15 mouse cellular contexts compared by ENCODE assay signal in the genomic region with DNA sequence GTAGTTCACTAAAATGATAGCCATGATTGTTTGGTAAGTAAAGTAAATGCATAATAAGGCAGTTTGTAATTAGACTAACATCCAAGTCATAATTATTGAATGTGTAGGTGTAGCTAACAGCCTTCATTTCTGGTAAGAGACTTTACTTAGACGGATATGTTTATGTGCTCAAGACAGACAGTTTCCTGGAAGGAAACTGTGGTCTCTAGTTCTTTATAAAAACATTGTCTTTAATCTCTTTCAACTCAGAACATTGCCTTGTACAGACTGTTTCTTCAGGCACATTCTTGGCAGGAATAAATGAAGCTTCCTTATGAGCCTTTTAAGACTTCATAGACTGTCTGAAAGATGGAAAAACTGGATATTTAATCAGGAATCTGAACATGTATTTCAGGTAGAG.
"Had no signal": no experiment of that assay in that cellular context is flagged by ENCODE, and none has a peak within 500 bp of the region (broad histone marks: within the 10 kb centered on the region; RNA-seq: fewer than 3 reads in every experiment).

No protein-coding gene starts in this region.

- DNase-seq: kidney, adult 9 months; kidney, postnatal 10 days; layer of hippocampus, adult 9-11 months; layer of hippocampus, postnatal 36 days; lung, postnatal 10 days; lung, postnatal 4 days; midbrain, embryonic 14.5 days; thymus, postnatal 25 days had no signal

- H3K27me3 ChIP-seq: limb, embryonic 15.5 days; liver, embryonic 12.5 days; neural tube, embryonic 12.5 days had no signal

- H3K27ac ChIP-seq: limb, embryonic 15.5 days; liver, embryonic 12.5 days; midbrain, embryonic 10.5 days; neural tube, embryonic 12.5 days; stomach, postnatal 0 days had no signal

- H3K9ac ChIP-seq: limb, embryonic 15.5 days; liver, embryonic 12.5 days; neural tube, embryonic 12.5 days had no signal

- H3K4me3 ChIP-seq: limb, embryonic 15.5 days; liver, embryonic 12.5 days; midbrain, embryonic 10.5 days; myocyte; neural tube, embryonic 12.5 days had no signal

- ATAC-seq: intestine, postnatal 0 days; liver, embryonic 12.5 days had no signal

- H3K9me3 ChIP-seq: limb, embryonic 15.5 days; liver, embryonic 12.5 days; midbrain, embryonic 10.5 days; neural tube, embryonic 12.5 days had no signal

- H3K4me2 ChIP-seq: limb, embryonic 15.5 days; liver, embryonic 12.5 days; neural tube, embryonic 12.5 days had no signal

- H3K36me3 ChIP-seq: limb, embryonic 15.5 days; neural tube, embryonic 12.5 days had no signal

- H3K4me1 ChIP-seq: limb, embryonic 15.5 days; liver, embryonic 12.5 days; midbrain, embryonic 10.5 days; neural tube, embryonic 12.5 days had no signal
